15 mouse cellular contexts compared by ENCODE assay signal in the genomic region with DNA sequence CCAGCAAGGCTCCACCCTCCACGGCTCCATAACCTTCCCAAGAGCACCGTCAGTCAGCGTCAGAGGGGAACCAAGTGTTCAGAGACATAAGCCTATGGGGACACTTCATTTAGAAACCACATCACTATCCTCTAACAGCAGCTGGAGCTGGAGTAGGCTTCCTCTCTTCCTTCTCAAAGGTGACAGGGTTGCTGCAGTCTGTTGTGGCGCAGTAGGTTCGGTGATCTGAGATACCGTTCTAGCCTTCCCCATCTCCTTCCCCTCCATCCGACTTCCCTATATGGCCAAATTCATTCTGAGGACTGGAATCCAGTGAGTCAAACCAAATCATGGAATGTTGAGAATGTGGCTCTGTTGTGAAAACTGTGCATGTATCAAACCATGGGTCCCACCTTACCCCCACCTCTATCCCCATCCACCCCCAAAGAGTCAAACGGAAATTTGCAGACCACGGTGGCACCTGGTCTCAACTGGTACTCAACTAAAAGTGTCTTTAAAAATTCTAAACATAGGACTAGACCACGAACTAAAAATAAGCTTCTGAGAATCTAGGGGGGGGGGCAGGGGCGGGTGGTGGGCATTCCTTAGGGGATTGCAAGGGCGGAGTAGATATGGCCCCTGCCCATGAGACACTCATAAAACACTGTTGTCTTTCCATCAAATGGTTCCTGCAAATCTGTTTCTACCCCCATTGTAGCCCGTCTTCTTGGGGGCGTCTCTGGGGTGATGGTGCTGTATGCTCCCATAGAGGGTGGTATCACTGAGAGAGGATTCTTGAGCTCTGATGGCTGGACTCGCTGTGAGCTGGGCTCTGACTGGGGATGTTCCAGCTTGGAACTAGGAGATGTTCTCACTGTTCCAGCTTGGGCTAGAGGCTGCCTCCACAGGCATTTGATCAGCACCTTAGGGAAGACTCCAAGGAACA.
DNase-seq lines count a peak whose midpoint lies in the region; TF ChIP-seq lines count a peak whose summit lies in the region.
"Had no signal": no experiment of that assay in that cellular context is flagged by ENCODE, and none has a peak within 500 bp of the region (broad histone marks: within the 10 kb centered on the region; RNA-seq: fewer than 3 reads in every experiment).

No protein-coding gene starts in this region.

- H3K4me1 ChIP-seq in heart, adult 2 months (ENCODE audit: control insufficient read depth, insufficient read depth, low read length): peaks cover 1% of the 10 kb centered on the region
- H3K4me1 ChIP-seq in spleen, adult 2 months (ENCODE audit: control insufficient read depth, insufficient read depth, insufficient read length): peaks cover 61% of the 10 kb centered on the region

- no peak for TF ChIP-seq POLR2A in heart, adult 2 months (IDR thresholded peaks at IDR 0.05; ENCODE audit: insufficient read depth, low read depth, low read length)
- TF ChIP-seq POLR2A in spleen, adult 2 months (IDR thresholded peaks at IDR 0.05; ENCODE audit: low read depth, low read length): no peak

- TF ChIP-seq EP300 in heart, adult 2 months (IDR thresholded peaks at IDR 0.05; ENCODE audit: insufficient read depth, low read depth, low read length): no peak

- no peak overlapping the region for H3K9ac ChIP-seq in heart, adult 2 months (ENCODE audit: low read depth, low read length)
- H3K9ac ChIP-seq: embryonic facial prominence, embryonic 12.5 days; heart, embryonic 15.5 days; liver, embryonic 14.5 days; neural tube, embryonic 15.5 days had no signal

- 69% methylated on average over 15 of the region's 15 CpGs for WGBS in heart, adult 2 months
- 16% methylated on average over 15 of the region's 15 CpGs for WGBS in spleen, adult 2 months

- no peak for TF ChIP-seq CTCF in heart, adult 2 months (IDR thresholded peaks at IDR 0.05)
- TF ChIP-seq CTCF in spleen, adult 2 months (IDR thresholded peaks at IDR 0.05; ENCODE audit: extremely low read depth, insufficient read depth, insufficient read length, insufficient replicate concordance): no peak

- H3K36me3 ChIP-seq in heart, adult 2 months (ENCODE audit: control insufficient read depth, insufficient read depth, low read length): no peaks in the 10 kb centered on the region
- no peaks in the 10 kb centered on the region for H3K36me3 ChIP-seq in spleen, adult 2 months (ENCODE audit: control insufficient read depth, insufficient read depth, low read length)
- H3K36me3 ChIP-seq: embryonic facial prominence, embryonic 12.5 days; heart, embryonic 15.5 days; neural tube, embryonic 15.5 days had no signal

- no peaks in the 10 kb centered on the region for H3K27me3 ChIP-seq in heart, adult 2 months (ENCODE audit: control insufficient read depth, insufficient read depth, low read length)
- H3K27me3 ChIP-seq in spleen, adult 2 months (ENCODE audit: control insufficient read depth, insufficient read depth, low read length): no peaks in the 10 kb centered on the region
- H3K27me3 ChIP-seq: embryonic facial prominence, embryonic 12.5 days; heart, embryonic 15.5 days; neural tube, embryonic 15.5 days had no signal

- no peak overlapping the region for H3K4me3 ChIP-seq in heart, adult 2 months
- H3K4me3 ChIP-seq in spleen, adult 2 months (ENCODE audit: extremely low read depth, insufficient read depth, insufficient read length): no peak overlapping the region
- H3K4me3 ChIP-seq: embryonic facial prominence, embryonic 12.5 days; heart, embryonic 15.5 days; neural tube, embryonic 15.5 days had no signal

- no peak for DNase-seq in heart, adult 2 months
- no peak for DNase-seq in heart, postnatal 14 days
- no peak for DNase-seq in spleen, adult 2 months (ENCODE audit: low read depth in 1 of 2, low spot score in 2 of 2)
- DNase-seq in spleen, postnatal 14 days (ENCODE audit: low spot score in 2 of 2): no peak
- DNase-seq in induced T-regulatory cell, adult 2 months (ENCODE audit: low read depth): peak; percentile 55
- peak; percentile 38 to 57 for DNase-seq in thymus, postnatal 36 days
- no peak for DNase-seq in layer of hippocampus, adult 9-11 months
- no peak for DNase-seq in adrenal gland, postnatal 4 days (ENCODE audit: low spot score in 2 of 2)
- DNase-seq: adrenal gland, postnatal 14 days; cerebellum, postnatal 25 days; lung, postnatal 36 days had no signal

- peak overlapping the region; percentile 43 for H3K27ac ChIP-seq in heart, adult 2 months
- H3K27ac ChIP-seq in spleen, adult 2 months (ENCODE audit: insufficient read depth, low read length): peak overlapping the region; percentile 81
- H3K27ac ChIP-seq: embryonic facial prominence, embryonic 12.5 days; heart, embryonic 15.5 days; liver, embryonic 14.5 days; neural tube, embryonic 15.5 days had no signal

- H3K79me2 ChIP-seq in heart, adult 2 months (replicated peaks; ENCODE audit: control insufficient read depth, insufficient read depth, low read length): no peaks in the 10 kb centered on the region

- intact Hi-C loops in heart, adult 2 months (cut with DNase I): no loop called here
- intact Hi-C loops in heart, postnatal 14 days (cut with DNase I): loop anchor here (5.0 kb wide), 1 partner anchor 57 kb away; no protein-coding TSS in a partner anchor

Comparison
In these comparisons a context has a peak if more than half of its experiments do, and no peak if none do; other contexts are left out.
1. DNase-seq: peak in induced T-regulatory cell, adult 2 months (single experiment) and thymus, postnatal 36 days (2 of 2); none in heart, adult 2 months (0 of 2), heart, postnatal 14 days (0 of 2), spleen, adult 2 months (0 of 2), spleen, postnatal 14 days (0 of 2), layer of hippocampus, adult 9-11 months (single experiment) and adrenal gland, postnatal 4 days (0 of 2).